21 mouse cellular contexts compared by ENCODE assay signal in genomic region chr11:33816020-33816419, GRCm38 (mm10).
DNase-seq lines count a peak whose midpoint lies in the region; ATAC-seq and TF ChIP-seq lines count a peak whose summit lies in the region.
"Had no signal": no experiment of that assay in that cellular context is flagged by ENCODE, and none has a peak within 500 bp of the region (broad histone marks: within the 10 kb centered on the region; RNA-seq: fewer than 3 reads in every experiment).

No protein-coding gene starts in this region.

- no peak overlapping the region for H3K4me2 ChIP-seq in forebrain, embryonic 14.5 days (ENCODE audit: low read length)
- H3K4me2 ChIP-seq in forebrain, postnatal 0 days (ENCODE audit: low read depth), result no peak overlapping the region
- no peak overlapping the region for H3K4me2 ChIP-seq in hindbrain, embryonic 15.5 days
- no peak overlapping the region for H3K4me2 ChIP-seq in hindbrain, embryonic 11.5 days (replicated peaks; ENCODE audit: low read depth, low read length)
- H3K4me2 ChIP-seq in neural tube, embryonic 15.5 days, result no peak overlapping the region
- H3K4me2 ChIP-seq: embryonic facial prominence, embryonic 12.5 days; forebrain, embryonic 12.5 days had no signal

- H3K27me3 ChIP-seq in forebrain, embryonic 14.5 days (replicated peaks; ENCODE audit: control insufficient read depth, insufficient read depth, low read length), result no peaks in the 10 kb centered on the region
- H3K27me3 ChIP-seq in forebrain, postnatal 0 days (ENCODE audit: insufficient read depth, low read length), result no peaks in the 10 kb centered on the region
- H3K27me3 ChIP-seq in hindbrain, embryonic 15.5 days, result no peaks in the 10 kb centered on the region
- H3K27me3 ChIP-seq in hindbrain, embryonic 11.5 days (ENCODE audit: control insufficient read depth, insufficient read depth, low read length), result no peaks in the 10 kb centered on the region
- H3K27me3 ChIP-seq in neural tube, embryonic 15.5 days (replicated peaks), result no peaks in the 10 kb centered on the region
- H3K27me3 ChIP-seq: embryonic facial prominence, embryonic 12.5 days; forebrain, embryonic 12.5 days had no signal

- no peak overlapping the region for H3K27ac ChIP-seq in forebrain, embryonic 14.5 days (ENCODE audit: low read depth, low read length)
- no peak overlapping the region for H3K27ac ChIP-seq in forebrain, postnatal 0 days (ENCODE audit: low read depth, low read length)
- 0 out of 2 replicates have a peak overlapping the region, but pooled peaks have one; percentile 3 for H3K27ac ChIP-seq in hindbrain, embryonic 15.5 days (replicated peaks)
- no peak overlapping the region for H3K27ac ChIP-seq in hindbrain, embryonic 11.5 days (ENCODE audit: low read depth, low read length)
- no peak overlapping the region for H3K27ac ChIP-seq in neural tube, embryonic 15.5 days (replicated peaks)
- H3K27ac ChIP-seq: embryonic facial prominence, embryonic 12.5 days; forebrain, embryonic 12.5 days; heart, embryonic 10.5 days had no signal

- H3K9me3 ChIP-seq in forebrain, embryonic 14.5 days (replicated peaks; ENCODE audit: control insufficient read depth, low read length), result no peaks in the 10 kb centered on the region
- H3K9me3 ChIP-seq in forebrain, postnatal 0 days (ENCODE audit: low read length), result no peaks in the 10 kb centered on the region
- no peaks in the 10 kb centered on the region for H3K9me3 ChIP-seq in hindbrain, embryonic 15.5 days
- H3K9me3 ChIP-seq in hindbrain, embryonic 11.5 days (ENCODE audit: control insufficient read depth, low read length), result no peaks in the 10 kb centered on the region
- no peaks in the 10 kb centered on the region for H3K9me3 ChIP-seq in neural tube, embryonic 15.5 days (replicated peaks)
- H3K9me3 ChIP-seq: embryonic facial prominence, embryonic 12.5 days; forebrain, embryonic 12.5 days; heart, embryonic 10.5 days had no signal

- no peak overlapping the region for H3K9ac ChIP-seq in forebrain, embryonic 14.5 days (ENCODE audit: low read length)
- H3K9ac ChIP-seq in forebrain, postnatal 0 days, result no peak overlapping the region
- no peak overlapping the region for H3K9ac ChIP-seq in hindbrain, embryonic 15.5 days
- no peak overlapping the region for H3K9ac ChIP-seq in hindbrain, embryonic 11.5 days (ENCODE audit: low read depth, low read length)
- H3K9ac ChIP-seq in neural tube, embryonic 15.5 days (replicated peaks), result no peak overlapping the region
- H3K9ac ChIP-seq: embryonic facial prominence, embryonic 12.5 days; forebrain, embryonic 12.5 days had no signal

- WGBS in forebrain, embryonic 14.5 days, result 49% methylated on average over 3 of the region's 3 CpGs
- WGBS in forebrain, postnatal 0 days, result 40% methylated on average over 3 of the region's 3 CpGs
- 37% methylated on average over 3 of the region's 3 CpGs for WGBS in hindbrain, embryonic 15.5 days
- 43% methylated on average over 3 of the region's 3 CpGs for WGBS in hindbrain, embryonic 11.5 days
- WGBS in neural tube, embryonic 15.5 days, result 48% methylated on average over 3 of the region's 3 CpGs

- no peaks in the 10 kb centered on the region for H3K4me1 ChIP-seq in forebrain, embryonic 14.5 days (ENCODE audit: control insufficient read depth, insufficient read depth, low read length)
- no peaks in the 10 kb centered on the region for H3K4me1 ChIP-seq in forebrain, postnatal 0 days (ENCODE audit: insufficient read depth)
- H3K4me1 ChIP-seq in hindbrain, embryonic 15.5 days (replicated peaks), result peaks cover 10% of the 10 kb centered on the region
- H3K4me1 ChIP-seq in hindbrain, embryonic 11.5 days (replicated peaks; ENCODE audit: control insufficient read depth, insufficient read depth, low read length), result no peaks in the 10 kb centered on the region
- H3K4me1 ChIP-seq in neural tube, embryonic 15.5 days, result peaks cover 13% of the 10 kb centered on the region
- H3K4me1 ChIP-seq: forebrain, embryonic 12.5 days had no signal

- TF ChIP-seq CTCF in forebrain, postnatal 0 days (IDR thresholded peaks at IDR 0.05; ENCODE audit: low read depth), result no peak

- no peaks in the 10 kb centered on the region for H3K36me3 ChIP-seq in forebrain, embryonic 14.5 days (ENCODE audit: control insufficient read depth, insufficient read depth, low read length)
- no peaks in the 10 kb centered on the region for H3K36me3 ChIP-seq in forebrain, postnatal 0 days (ENCODE audit: insufficient read depth)
- H3K36me3 ChIP-seq in hindbrain, embryonic 15.5 days, result no peaks in the 10 kb centered on the region
- no peaks in the 10 kb centered on the region for H3K36me3 ChIP-seq in hindbrain, embryonic 11.5 days (ENCODE audit: control insufficient read depth, insufficient read depth, low read length)
- no peaks in the 10 kb centered on the region for H3K36me3 ChIP-seq in neural tube, embryonic 15.5 days
- H3K36me3 ChIP-seq: embryonic facial prominence, embryonic 12.5 days; forebrain, embryonic 12.5 days; heart, embryonic 10.5 days had no signal

- DNase-seq in forebrain, embryonic 14.5 days (ENCODE audit: low spot score), result no peak
- no peak for DNase-seq in forebrain, postnatal 0 days
- DNase-seq in hindbrain, embryonic 11.5 days (ENCODE audit: low spot score), result no peak
- DNase-seq in neural tube, embryonic 10.5 days (ENCODE audit: extremely low spot score, low spot score), result no peak
- no peak for DNase-seq in ovary, postnatal 14 days (ENCODE audit: low spot score)
- no peak for DNase-seq in right cerebral cortex, postnatal 4 days
- DNase-seq: adrenal gland, adult 8-10 months; cerebellum, adult 11-12 months; cerebellum, adult 9-10 months; cerebellum, postnatal 25 days; gastrocnemius, postnatal 10 days; heart, adult 18-20 months; heart, postnatal 10 days; heart, postnatal 4 days; kidney, adult 11 months had no signal

- H3K4me3 ChIP-seq in forebrain, embryonic 14.5 days (ENCODE audit: low read depth, low read length), result no peak overlapping the region
- no peak overlapping the region for H3K4me3 ChIP-seq in forebrain, postnatal 0 days (ENCODE audit: low read depth, low read length)
- H3K4me3 ChIP-seq in hindbrain, embryonic 15.5 days, result no peak overlapping the region
- no peak overlapping the region for H3K4me3 ChIP-seq in hindbrain, embryonic 11.5 days (ENCODE audit: low read depth, low read length)
- no peak overlapping the region for H3K4me3 ChIP-seq in neural tube, embryonic 15.5 days (replicated peaks)
- H3K4me3 ChIP-seq: embryonic facial prominence, embryonic 12.5 days; forebrain, embryonic 12.5 days; heart, embryonic 10.5 days had no signal

- peak; percentile 40; the same call in 1 of the 2 replicates for ATAC-seq in forebrain, embryonic 14.5 days
- ATAC-seq in forebrain, postnatal 0 days, result no peak
- ATAC-seq in hindbrain, embryonic 15.5 days (ENCODE audit: low FRiP score, low read depth), result no peak
- no peak for ATAC-seq in hindbrain, embryonic 11.5 days (ENCODE audit: low FRiP score)
- 0 out of 2 replicates have a peak, but pooled peaks have one; percentile 5 for ATAC-seq in neural tube, embryonic 15.5 days (ENCODE audit: low FRiP score)
- ATAC-seq: inflammation-experienced regulatory T-cells, adult 6 months had no signal

Comparison
In these comparisons a context has a peak if more than half of its experiments do, and no peak if none do; other contexts are left out.
1. ATAC-seq: peak in forebrain, embryonic 14.5 days (single experiment) and neural tube, embryonic 15.5 days (single experiment); none in forebrain, postnatal 0 days (single experiment), hindbrain, embryonic 15.5 days (single experiment) and hindbrain, embryonic 11.5 days (single experiment).